In the genomic region with DNA sequence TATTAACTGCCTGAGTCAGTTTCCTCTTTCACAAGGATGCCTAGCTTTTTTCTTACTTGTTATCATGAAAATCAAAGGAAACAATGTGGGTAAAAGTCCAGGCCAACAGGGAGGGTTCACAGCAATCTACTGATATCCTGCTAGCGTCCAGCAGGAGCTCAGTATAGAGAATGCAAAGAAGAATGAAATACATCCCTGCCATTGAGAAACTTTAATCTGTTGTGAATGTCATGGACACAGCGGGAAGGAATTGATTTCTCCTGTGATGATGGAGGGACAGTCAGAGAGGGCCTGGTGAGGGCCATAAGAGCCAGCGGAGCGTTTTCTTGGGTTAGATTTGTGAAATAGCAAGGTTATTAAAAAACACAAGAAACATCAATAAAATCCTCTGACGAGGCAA, we compare ENCODE assay signal across 18 mouse cellular contexts. TPM values are rescaled to one million over a fixed set of nuclear protein-coding genes. Genes with fewer than 3 reads are reported as not detected.
"Had no signal": no experiment of that assay in that cellular context is flagged by ENCODE, and none has a peak within 500 bp of the region (broad histone marks: within the 10 kb centered on the region; RNA-seq: fewer than 3 reads in every experiment).

No protein-coding gene starts in this region.

- H3K27me3 ChIP-seq: limb, embryonic 12.5 days; liver, embryonic 13.5 days; lung, embryonic 15.5 days; neural tube, embryonic 13.5 days; stomach, embryonic 15.5 days had no signal

- H3K9ac ChIP-seq: limb, embryonic 12.5 days; liver, embryonic 13.5 days; liver, postnatal 0 days; lung, embryonic 15.5 days; neural tube, embryonic 13.5 days; stomach, embryonic 15.5 days had no signal

- H3K9me3 ChIP-seq: limb, embryonic 12.5 days; liver, embryonic 13.5 days; lung, embryonic 15.5 days; neural tube, embryonic 13.5 days; stomach, embryonic 15.5 days had no signal

- ATAC-seq: inflammation-experienced regulatory T-cells, adult 6 months; liver, postnatal 0 days had no signal

- H3K4me1 ChIP-seq: liver, embryonic 13.5 days; lung, embryonic 15.5 days; neural tube, embryonic 13.5 days; stomach, embryonic 15.5 days had no signal

- H3K4me3 ChIP-seq: limb, embryonic 12.5 days; liver, embryonic 13.5 days; lung, embryonic 15.5 days; neural tube, embryonic 13.5 days; stomach, embryonic 15.5 days had no signal

- DNase-seq: kidney, adult 8-10 months; kidney, postnatal 36 days; layer of hippocampus, adult 9-11 months; layer of hippocampus, postnatal 36 days; liver; liver, embryonic 13.5 days; liver, postnatal 0 days; lung, postnatal 14 days; retina, postnatal 1 day; right cerebral cortex, postnatal 4 days; thymus, adult 2 months; thymus, postnatal 25 days had no signal

- H3K27ac ChIP-seq: limb, embryonic 12.5 days; liver, embryonic 13.5 days; lung, embryonic 15.5 days; neural tube, embryonic 13.5 days; stomach, embryonic 15.5 days had no signal

- H3K4me2 ChIP-seq: limb, embryonic 12.5 days; liver, embryonic 13.5 days; lung, embryonic 15.5 days; neural tube, embryonic 13.5 days; stomach, embryonic 15.5 days had no signal

- H3K36me3 ChIP-seq: limb, embryonic 12.5 days; liver, embryonic 13.5 days; lung, embryonic 15.5 days; neural tube, embryonic 13.5 days; stomach, embryonic 15.5 days had no signal

RNA-seq across cellular contexts. Expression of a gene that starts 60.0 kb away (rescaled TPM):
- total RNA-seq: megakaryocyte-erythroid progenitor cell, adult 5-6 weeks had no signal
- polyA plus RNA-seq: inflammation-experienced regulatory T-cells, adult 6 months had no signal
